Mouse (Mus musculus) lung, embryonic 15.5 days (tissue): Measurements from ENCODE around the gene Map4k2. TPM values are rescaled to one million over a fixed set of nuclear protein-coding genes. Genes with fewer than 3 reads are reported as not detected.
"Not testable (repeated sequence)": the region's sequence is repeated elsewhere in the genome, so short reads cannot be mapped to it uniquely, and the experiment has no call there.

Source experiments
- ATAC-seq: fragments of 200-750 bp; cut with Nextera tagmentation; 2 replicates; pipeline ENCODE4 v1.8.0; 2017; ENCODE audit warnings: moderate number of reproducible peaks, borderline replicate concordance; ENCODE audit not compliant: low FRiP score, low TSS enrichment; ENCODE audit errors: extremely low read depth
- H3K27ac ChIP-seq: fragments of 300-500 bp; sonication (generic); 2 replicates; pipeline ENCODE4 v1.5.1; 2015; ENCODE audit warnings: moderate library complexity, mild to moderate bottlenecking, inconsistent platforms
- H3K27me3 ChIP-seq: fragments of 300-500 bp; sonication (generic); 2 replicates; pipeline ENCODE4 v1.6.1; 2015; ENCODE audit warnings: inconsistent platforms
- H3K36me3 ChIP-seq: fragments of 300-500 bp; sonication (generic); 2 replicates; pipeline ENCODE4 v1.6.1; 2015; ENCODE audit warnings: inconsistent platforms
- H3K4me1 ChIP-seq: fragments of 300-500 bp; sonication (generic); 2 replicates; pipeline ENCODE4 v1.6.1; 2015; ENCODE audit warnings: inconsistent platforms
- H3K4me2 ChIP-seq: fragments of 300-500 bp; sonication (generic); 2 replicates; pipeline ENCODE4 v1.6.1; 2015; ENCODE audit warnings: inconsistent platforms, mild to moderate bottlenecking, moderate library complexity
- H3K4me3 ChIP-seq: fragments of 300-500 bp; sonication (generic); 2 replicates; pipeline ENCODE4 v1.5.1; 2015; ENCODE audit warnings: mild to moderate bottlenecking, inconsistent platforms
- H3K9ac ChIP-seq: fragments of 300-500 bp; sonication (generic); 2 replicates; pipeline ENCODE4 v1.6.1; 2015; ENCODE audit warnings: inconsistent platforms
- H3K9me3 ChIP-seq: fragments of 300-500 bp; sonication (generic); 2 replicates; pipeline ENCODE4 v1.6.1; 2016; ENCODE audit warnings: inconsistent platforms
- WGBS: fragments of 180-500 bp; shearing (Covaris S2); methylation state at CpG from one replicate; pipeline ENCODE4 v1.1.7; 2015; 5-methylcytosine and 5-hydroxymethylcytosine counted together
- polyA plus RNA-seq: library from polyadenylated mRNA; unstranded; fragments of >200 nt; fragmentation: Nextera tagmentation; extraction: Ambion mirVana; gene quantifications from 2 replicates; pipeline ENCODE4 v1.2.1, GENCODE M21; 2015

Map4k2 gene
- polyA plus RNA-seq, 1 experiment from 2014 or later: 22.9 TPM

GRCm38 (mm10) chr19:6304787-6305516 lies 36.0 kb upstream of the Map4k2 start:
- peaks cover 45% of the 10 kb centered on the region for H3K4me1 ChIP-seq
- H3K36me3 ChIP-seq: no peaks in the 10 kb centered on the region
- no peak overlapping the region for H3K4me2 ChIP-seq
- H3K9me3 ChIP-seq: no peaks in the 10 kb centered on the region
- no peak overlapping the region for H3K4me3 ChIP-seq
- 17% methylated on average over 5 of the region's 5 CpGs for WGBS
- H3K27me3 ChIP-seq: no peaks in the 10 kb centered on the region
- H3K9ac ChIP-seq: 0 out of 2 replicates have a peak overlapping the region, but pooled peaks have one; percentile 73
- ATAC-seq: peak; percentile 28; the same call in 1 of the 2 replicates
- H3K27ac ChIP-seq: peak overlapping the region; percentile 91; the same call in 1 of the 2 replicates

GRCm38 (mm10) chr19:6305517-6306115 lies 35.3 kb upstream of the Map4k2 start:
- peak overlapping the region; percentile 91 for H3K27ac ChIP-seq
- peaks cover 45% of the 10 kb centered on the region for H3K4me1 ChIP-seq
- peak overlapping the region; percentile 74 for H3K4me2 ChIP-seq
- 56% methylated on average over 8 of the region's 8 CpGs for WGBS
- H3K27me3 ChIP-seq: no peaks in the 10 kb centered on the region
- H3K36me3 ChIP-seq: peaks cover 4% of the 10 kb centered on the region; the same call in 1 of the 2 replicates
- H3K9ac ChIP-seq: peak overlapping the region; percentile 73
- H3K9me3 ChIP-seq: no peaks in the 10 kb centered on the region
- no peak for ATAC-seq
- peak overlapping the region; percentile 71 for H3K4me3 ChIP-seq

- peak; percentile 79 for ATAC-seq
- peaks cover 45% of the 10 kb centered on the region for H3K4me1 ChIP-seq
- H3K9ac ChIP-seq: peak within 1 kb of the TSS; percentile 73
- peak within 1 kb of the TSS; percentile 71 for H3K4me3 ChIP-seq
- 0% methylated on average over 36 of the region's 38 CpGs for WGBS
- peak within 1 kb of the TSS; percentile 91 for H3K27ac ChIP-seq
- H3K9me3 ChIP-seq: no peaks in the 10 kb centered on the region
- peaks cover 8% of the 10 kb centered on the region for H3K36me3 ChIP-seq
- no peaks in the 10 kb centered on the region for H3K27me3 ChIP-seq
- peak within 1 kb of the TSS; percentile 74 for H3K4me2 ChIP-seq
These were observed 34.8 kb upstream of the Map4k2 start, which contains the start of gene Cdc42bpg for GRCm38 (mm10) chr19:6306137-6306551. Gene Cdc42bpg, plus strand, starts transcription at chr19:6306456.

- no peaks in the 10 kb centered on the region for H3K27me3 ChIP-seq
- WGBS: under 1% methylated on average over 33 of the region's 34 CpGs
- peak overlapping the region; percentile 91 for H3K27ac ChIP-seq
These were observed 34.3 kb upstream of the Map4k2 start for GRCm38 (mm10) chr19:6306586-6306985.

GRCm38 (mm10) chr19:6307733-6308531 lies 33.0 kb upstream of the Map4k2 start:
- peak overlapping the region; percentile 13; the same call in 1 of the 2 replicates for H3K9ac ChIP-seq
- no peak for ATAC-seq
- H3K4me1 ChIP-seq: peaks cover 39% of the 10 kb centered on the region
- no peaks in the 10 kb centered on the region for H3K9me3 ChIP-seq
- H3K4me2 ChIP-seq: peak overlapping the region; percentile 74
- H3K4me3 ChIP-seq: peak overlapping the region; percentile 71
- peaks cover 17% of the 10 kb centered on the region for H3K36me3 ChIP-seq
- WGBS: 56% methylated on average over 9 of the region's 9 CpGs
- H3K27ac ChIP-seq: peak overlapping the region; percentile 77
- no peaks in the 10 kb centered on the region for H3K27me3 ChIP-seq

More at GRCm38 (mm10) chr19:6306586-6306985, 34.3 kb upstream of the Map4k2 start:
- peak overlapping the region; percentile 74 for H3K4me2 ChIP-seq
- ATAC-seq: peak; percentile 62
- H3K9ac ChIP-seq: peak overlapping the region; percentile 73
- peak overlapping the region; percentile 71 for H3K4me3 ChIP-seq
- H3K4me1 ChIP-seq: peaks cover 45% of the 10 kb centered on the region
- H3K36me3 ChIP-seq: peaks cover 11% of the 10 kb centered on the region
- no peaks in the 10 kb centered on the region for H3K9me3 ChIP-seq

- no peak for ATAC-seq
- Histone ChIP-seq H3K27ac (no peak overlapping the region), H3K27me3 (no peaks in the 10 kb centered on the region), H3K9ac (no peak overlapping the region), H3K4me2 (no peak overlapping the region), H3K4me1 (peaks cover 40% of the 10 kb centered on the region), H3K36me3 (peaks cover 36% of the 10 kb centered on the region), H3K4me3 (no peak overlapping the region), H3K9me3 (no peaks in the 10 kb centered on the region)
- 89% methylated on average over 5 of the region's 5 CpGs for WGBS
These were observed 30.8 kb upstream of the Map4k2 start for GRCm38 (mm10) chr19:6310181-6310580.

GRCm38 (mm10) chr19:6311783-6312182 lies 29.2 kb upstream of the Map4k2 start:
- Histone ChIP-seq H3K36me3 (peaks cover 50% of the 10 kb centered on the region), H3K4me1 (peaks cover 31% of the 10 kb centered on the region)
- not testable (repeated sequence) for H3K27me3 ChIP-seq, H3K4me3 ChIP-seq, H3K4me2 ChIP-seq, ATAC-seq, H3K9me3 ChIP-seq, H3K9ac ChIP-seq, H3K27ac ChIP-seq
- WGBS: 82% methylated on average over 3 of the region's 3 CpGs

GRCm38 (mm10) chr19:6313796-6314195 lies 27.1 kb upstream of the Map4k2 start:
- no peak overlapping the region for H3K27ac ChIP-seq
- H3K9me3 ChIP-seq: no peaks in the 10 kb centered on the region
- peaks cover 13% of the 10 kb centered on the region for H3K4me1 ChIP-seq
- H3K9ac ChIP-seq: no peak overlapping the region
- H3K36me3 ChIP-seq: peaks cover 62% of the 10 kb centered on the region
- 88% methylated on average over 8 of the region's 8 CpGs for WGBS
- H3K27me3 ChIP-seq: no peaks in the 10 kb centered on the region
- H3K4me3 ChIP-seq: no peak overlapping the region
- H3K4me2 ChIP-seq: no peak overlapping the region
- no peak for ATAC-seq

- peaks cover 69% of the 10 kb centered on the region for H3K36me3 ChIP-seq
- H3K27me3 ChIP-seq: no peaks in the 10 kb centered on the region
- ATAC-seq: peak; percentile 46; the same call in 1 of the 2 replicates
- peaks cover 6% of the 10 kb centered on the region for H3K4me1 ChIP-seq
- no peak overlapping the region for H3K4me2 ChIP-seq
- no peak overlapping the region for H3K9ac ChIP-seq
- H3K27ac ChIP-seq: no peak overlapping the region
- 56% methylated on average over 8 of the region's 8 CpGs for WGBS
- no peaks in the 10 kb centered on the region for H3K9me3 ChIP-seq
- no peak overlapping the region for H3K4me3 ChIP-seq
These were observed 26.4 kb upstream of the Map4k2 start for GRCm38 (mm10) chr19:6314513-6314912.

- H3K36me3 ChIP-seq: peaks cover 71% of the 10 kb centered on the region
These were observed 25.4 kb upstream of the Map4k2 start for GRCm38 (mm10) chr19:6315573-6315972.

GRCm38 (mm10) chr19:6318145-6318544 lies 22.8 kb upstream of the Map4k2 start:
- H3K4me1 ChIP-seq: 0 out of 2 replicates have a peak, but pooled peaks cover 4% of the 10 kb centered on the region

More at GRCm38 (mm10) chr19:6315573-6315972, 25.4 kb upstream of the Map4k2 start:
- H3K27me3 ChIP-seq: no peaks in the 10 kb centered on the region
- no peak overlapping the region for H3K4me2 ChIP-seq
- WGBS: 73% methylated on average over 14 of the region's 14 CpGs
- no peak overlapping the region for H3K27ac ChIP-seq
- ATAC-seq: no peak
- no peaks in the 10 kb centered on the region for H3K9me3 ChIP-seq
- no peak overlapping the region for H3K9ac ChIP-seq
- no peak overlapping the region for H3K4me3 ChIP-seq
- 0 out of 2 replicates have a peak, but pooled peaks cover 4% of the 10 kb centered on the region for H3K4me1 ChIP-seq

More at GRCm38 (mm10) chr19:6318145-6318544, 22.8 kb upstream of the Map4k2 start:
- Histone ChIP-seq H3K36me3 (peaks cover 64% of the 10 kb centered on the region), H3K4me2 (no peak overlapping the region), H3K9ac (no peak overlapping the region), H3K9me3 (no peaks in the 10 kb centered on the region), H3K27me3 (no peaks in the 10 kb centered on the region), H3K4me3 (no peak overlapping the region), H3K27ac (no peak overlapping the region)
- WGBS: 88% methylated on average over 12 of the region's 12 CpGs
- no peak for ATAC-seq
